Mouse (Mus musculus) retina, postnatal 1 day (tissue): ENCODE measurements around the gene Shq1.

Source experiments
- DNase-seq: peaks from one replicate; pipeline ENCODE4 v3.0.0-alpha.2; 2012

Shq1 gene

GRCm38 (mm10) chr6:100527972-100528371 lies 143.0 kb downstream of the Shq1 start:
- DNase-seq: no peak

GRCm38 (mm10) chr6:100527161-100527560 lies 143.8 kb downstream of the Shq1 start:
- no peak for DNase-seq

- peak; percentile 32 for DNase-seq
Observed at GRCm38 (mm10) chr6:100526066-100526465, 144.9 kb downstream of the Shq1 start.

- DNase-seq: no peak
Observed at GRCm38 (mm10) chr6:100525496-100525895, 145.5 kb downstream of the Shq1 start.

GRCm38 (mm10) chr6:100522495-100522894 lies 148.5 kb downstream of the Shq1 start:
- DNase-seq: no peak

GRCm38 (mm10) chr6:100521615-100522398 lies 149.2 kb downstream of the Shq1 start:
- DNase-seq: no peak

- DNase-seq: no peak
Observed at GRCm38 (mm10) chr6:100520558-100521099, 150.3 kb downstream of the Shq1 start.

GRCm38 (mm10) chr6:100519837-100520236 lies 151.1 kb downstream of the Shq1 start:
- peak; percentile 60 for DNase-seq
